Mouse (Mus musculus) liver, embryonic 14.5 days (tissue): ENCODE data around the gene Men1.

Experiments
- CTCF ChIP-seq: IDR thresholded peaks from 2 replicates; pipeline ENCODE4 v1.5.1; 2016; ENCODE audit warnings: antibody characterized with exemption, low read depth, control low read depth
- EP300 ChIP-seq: IDR thresholded peaks from 2 replicates; pipeline ENCODE4 v1.6.1; 2016; ENCODE audit warnings: antibody characterized with exemption, low read depth

GRCm38 (mm10) chr19:6380411-6381166 is 45.8 kb downstream of the Men1 start:
- no peak for TF ChIP-seq CTCF
- no peak for TF ChIP-seq EP300
